Mouse (Mus musculus) stomach, postnatal 0 days (tissue): ENCODE measurements around the gene Ttll9. TPM values are rescaled to one million over a fixed set of nuclear protein-coding genes. Genes with fewer than 3 reads are reported as not detected.
A peak's percentile ranks its signal among the peaks of the same experiment; 100 is the strongest.

Source experiments
- ATAC-seq: fragments of 200-750 bp; cut with Nextera tagmentation; 2 replicates; pipeline ENCODE4 v1.8.0; 2017; ENCODE audit not compliant: low FRiP score, low TSS enrichment
- DNase-seq: peaks from one replicate; pipeline ENCODE4 v3.0.0-alpha.2; 2016; ENCODE audit warnings: low spot score
- H3K27ac ChIP-seq: fragments of 300-500 bp; sonication (generic); replicated peaks from 2 replicates; pipeline ENCODE4 v1.5.1; 2014; ENCODE audit warnings: mild to moderate bottlenecking, control low read depth
- H3K27me3 ChIP-seq: fragments of 300-500 bp; sonication (generic); 2 replicates; pipeline ENCODE4 v1.6.1; 2014; ENCODE audit warnings: low read length; ENCODE audit not compliant: control insufficient read depth, insufficient read depth
- H3K36me3 ChIP-seq: fragments of 300-500 bp; sonication (generic); 2 replicates; pipeline ENCODE4 v1.6.1; 2014; ENCODE audit warnings: low read length, mixed read lengths; ENCODE audit not compliant: control insufficient read depth, insufficient read depth
- H3K4me1 ChIP-seq: fragments of 300-500 bp; sonication (generic); replicated peaks from 2 replicates; pipeline ENCODE4 v1.6.1; 2014; ENCODE audit warnings: antibody characterized with exemption; ENCODE audit not compliant: control insufficient read depth, insufficient read depth
- H3K4me2 ChIP-seq: fragments of 300-500 bp; sonication (generic); replicated peaks from 2 replicates; pipeline ENCODE4 v1.6.1; 2014; ENCODE audit warnings: low read depth, mild to moderate bottlenecking, control low read depth, moderate library complexity
- H3K4me3 ChIP-seq: fragments of 300-500 bp; sonication (generic); 2 replicates; pipeline ENCODE4 v1.5.1; 2014; ENCODE audit warnings: low read depth, low read length, control low read depth
- H3K9ac ChIP-seq: fragments of 300-500 bp; sonication (generic); 2 replicates; pipeline ENCODE4 v1.6.1; 2014; ENCODE audit warnings: mild to moderate bottlenecking, low read length, control low read depth, mixed read lengths
- H3K9me3 ChIP-seq: fragments of 300-500 bp; sonication (generic); 2 replicates; pipeline ENCODE4 v1.6.1; 2016; ENCODE audit warnings: low read length; ENCODE audit not compliant: control insufficient read depth
- CTCF ChIP-seq: IDR thresholded peaks from 2 replicates; pipeline ENCODE4 v1.5.1; 2016; ENCODE audit warnings: antibody characterized with exemption, low read depth, mild to moderate bottlenecking, moderate library complexity
- EP300 ChIP-seq: optimal IDR thresholded peaks from 2 replicates; pipeline ENCODE3; 2016; ENCODE audit warnings: antibody characterized with exemption
- WGBS: fragments of 180-500 bp; shearing (Covaris S2); extraction: QIAGEN DNeasy Blood & Tissue Kit; methylation state at CpG from one replicate; pipeline ENCODE4 v1.1.7; 2014; 5-methylcytosine and 5-hydroxymethylcytosine counted together
- polyA plus RNA-seq: library from polyadenylated mRNA; unstranded; fragments of >200 nt; fragmentation: Nextera tagmentation; extraction: Ambion mirVana; gene quantifications from 2 replicates; pipeline ENCODE4 v1.2.1, GENCODE M21; 2015

Gene Ttll9
- polyA plus RNA-seq, 1 experiment from 2014 or later = not detected

GRCm38 (mm10) chr2:152951065-152951849, 11.0 kb upstream of the Ttll9 start, which contains the start of gene Dusp15:
Gene Dusp15 (minus strand): TSS chr2:152951698.
- Histone ChIP-seq H3K27me3 (peaks cover 9% of the 10 kb centered on the region; the same call in 1 of the 2 replicates), H3K27ac (no peak within 1 kb of the TSS), H3K9me3 (no peaks in the 10 kb centered on the region), H3K4me1 (0 out of 2 replicates have a peak, but pooled peaks cover 2% of the 10 kb centered on the region), H3K4me2 (peak within 1 kb of the TSS; percentile 97), H3K9ac (peak within 1 kb of the TSS; percentile 50), H3K36me3 (no peaks in the 10 kb centered on the region), H3K4me3 (peak within 1 kb of the TSS; percentile 52)
- WGBS = 1% methylated on average over 37 of the region's 54 CpGs
- DNase-seq = peak; percentile 22
- TF ChIP-seq EP300 = no peak
- TF ChIP-seq CTCF = no peak
- ATAC-seq = peak; percentile 43; the same call in 1 of the 2 replicates

- H3K9me3 ChIP-seq = no peaks in the 10 kb centered on the region
- WGBS = 19% methylated on average over 13 of the region's 13 CpGs
- no peaks in the 10 kb centered on the region for H3K36me3 ChIP-seq
- no peak for ATAC-seq
- peak overlapping the region; percentile 97 for H3K4me2 ChIP-seq
- H3K4me3 ChIP-seq = peak overlapping the region; percentile 52
- H3K27me3 ChIP-seq = peaks cover 9% of the 10 kb centered on the region; the same call in 1 of the 2 replicates
- H3K27ac ChIP-seq = no peak overlapping the region
- no peak for TF ChIP-seq EP300
- TF ChIP-seq CTCF = no peak
- no peak for DNase-seq
- H3K4me1 ChIP-seq = 0 out of 2 replicates have a peak, but pooled peaks cover 2% of the 10 kb centered on the region
- peak overlapping the region; percentile 50 for H3K9ac ChIP-seq
Measured at GRCm38 (mm10) chr2:152951850-152952720, 10.2 kb upstream of the Ttll9 start.

- Histone ChIP-seq H3K27ac (no peak overlapping the region), H3K4me3 (no peak overlapping the region), H3K4me1 (no peaks in the 10 kb centered on the region), H3K9ac (no peak overlapping the region), H3K4me2 (no peak overlapping the region), H3K36me3 (no peaks in the 10 kb centered on the region), H3K27me3 (no peaks in the 10 kb centered on the region), H3K9me3 (no peaks in the 10 kb centered on the region)
- DNase-seq (no peak), ATAC-seq (no peak)
- 72% methylated on average over 3 of the region's 3 CpGs for WGBS
- TF ChIP-seq CTCF (no peak), EP300 (no peak)
Measured at GRCm38 (mm10) chr2:152958116-152958515, 4.2 kb upstream of the Ttll9 start.

GRCm38 (mm10) chr2:152965555-152965954, 3.3 kb downstream of the Ttll9 start:
- Histone ChIP-seq H3K9me3 (no peaks in the 10 kb centered on the region), H3K36me3 (no peaks in the 10 kb centered on the region), H3K4me2 (no peak overlapping the region), H3K4me1 (no peaks in the 10 kb centered on the region), H3K27me3 (no peaks in the 10 kb centered on the region), H3K27ac (no peak overlapping the region), H3K4me3 (no peak overlapping the region), H3K9ac (no peak overlapping the region)
- no peak for DNase-seq
- TF ChIP-seq CTCF = no peak
- TF ChIP-seq EP300 = no peak
- WGBS = 56% methylated on average over 4 of the region's 4 CpGs
- no peak for ATAC-seq

- no peak for DNase-seq
- H3K9ac ChIP-seq = no peak overlapping the region
- TF ChIP-seq CTCF = no peak
- no peak for TF ChIP-seq EP300
- no peaks in the 10 kb centered on the region for H3K27me3 ChIP-seq
- no peaks in the 10 kb centered on the region for H3K4me1 ChIP-seq
- 64% methylated on average over 3 of the region's 3 CpGs for WGBS
- H3K27ac ChIP-seq = no peak overlapping the region
- H3K9me3 ChIP-seq = no peaks in the 10 kb centered on the region
- no peak for ATAC-seq
- no peak overlapping the region for H3K4me2 ChIP-seq
- no peaks in the 10 kb centered on the region for H3K36me3 ChIP-seq
- no peak overlapping the region for H3K4me3 ChIP-seq
Measured at GRCm38 (mm10) chr2:152976991-152977390, 14.7 kb downstream of the Ttll9 start.
